Mouse (Mus musculus): ENCODE measurements around the gene Olfr1253. TPM values are rescaled to one million over a fixed set of nuclear protein-coding genes. Genes with fewer than 3 reads are reported as not detected.

The Olfr1253 gene
- not detected in 2 replicates for polyA plus RNA-seq (2015; fragmentation: Nextera tagmentation; extraction: Ambion mirVana)

DNA sequence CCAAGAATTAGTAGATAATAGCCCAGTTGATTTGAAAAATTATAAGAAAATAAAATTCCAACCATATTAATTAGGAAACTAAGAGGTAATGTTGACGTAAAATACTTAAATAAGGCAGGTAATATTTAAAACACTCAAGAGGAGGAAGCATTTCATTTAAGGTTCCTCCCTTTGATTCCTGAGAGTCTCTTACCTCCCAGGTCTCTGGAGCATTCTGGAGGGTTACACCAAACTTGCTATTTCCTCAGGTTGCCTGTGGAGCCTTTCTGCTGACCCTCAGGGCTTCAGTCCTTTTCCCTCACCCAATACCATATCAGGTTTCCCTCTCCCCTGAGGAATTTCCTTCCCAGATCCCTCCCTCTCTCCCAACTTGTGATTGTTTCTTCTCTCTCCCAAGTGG is at the start of gene Olfr1253:
Gene Olfr1253, minus strand, starts transcription at position 101 of the 400 bp plus-strand sequence.
- Histone ChIP-seq H3K4me3 (no peak within 1 kb of the TSS), H3K36me3 (no peaks in the 10 kb centered on the region), H3K27ac (no peak within 1 kb of the TSS), H3K9me3 (replicated peaks) (no peaks in the 10 kb centered on the region), H3K27me3 (no peaks in the 10 kb centered on the region), H3K4me1 (replicated peaks) (no peaks in the 10 kb centered on the region), H3K4me2 (no peak within 1 kb of the TSS), H3K9ac (no peak within 1 kb of the TSS)
- 68% methylated on average over 1 of the region's 1 CpGs for WGBS
- no peak for ATAC-seq (replicated peaks; ENCODE audit: insufficient number of reproducible peaks, insufficient read depth, low FRiP score, low read depth)

- WGBS: 86% methylated on average over 3 of the region's 3 CpGs
- Histone ChIP-seq H3K9me3 (replicated peaks) (no peaks in the 10 kb centered on the region), H3K4me3 (no peak overlapping the region), H3K27ac (no peak overlapping the region), H3K9ac (no peak overlapping the region), H3K4me1 (replicated peaks) (no peaks in the 10 kb centered on the region), H3K36me3 (no peaks in the 10 kb centered on the region), H3K4me2 (no peak overlapping the region), H3K27me3 (no peaks in the 10 kb centered on the region)
- no peak for ATAC-seq (replicated peaks; ENCODE audit: insufficient number of reproducible peaks, insufficient read depth, low FRiP score, low read depth)
Observed at GRCm38 (mm10) chr2:89799583-89799982, 42.7 kb upstream of the Olfr1253 start.

- no peaks in the 10 kb centered on the region for H3K9me3 ChIP-seq (replicated peaks)
- no peak within 1 kb of the TSS for H3K4me2 ChIP-seq
- no peak within 1 kb of the TSS for H3K27ac ChIP-seq
- H3K36me3 ChIP-seq: no peaks in the 10 kb centered on the region
- no peak within 1 kb of the TSS for H3K9ac ChIP-seq
- no peaks in the 10 kb centered on the region for H3K27me3 ChIP-seq
- ATAC-seq (replicated peaks; ENCODE audit: insufficient number of reproducible peaks, insufficient read depth, low FRiP score, low read depth): no peak
- H3K4me1 ChIP-seq (replicated peaks): no peaks in the 10 kb centered on the region
- H3K4me3 ChIP-seq: no peak within 1 kb of the TSS
Observed at GRCm38 (mm10) chr2:89793519-89793918, 36.6 kb upstream of the Olfr1253 start, which contains the start of gene Olfr1254. Olfr1254 (minus strand) TSS chr2:89793619.

GRCm38 (mm10) chr2:89724912-89725311 is 32.0 kb downstream of the Olfr1253 start, which contains the start of gene Olfr1252:
Olfr1252 (minus strand) TSS chr2:89725012.
- no peaks in the 10 kb centered on the region for H3K36me3 ChIP-seq
- H3K4me3 ChIP-seq: no peak within 1 kb of the TSS
- no peak within 1 kb of the TSS for H3K4me2 ChIP-seq
- H3K9ac ChIP-seq: no peak within 1 kb of the TSS
- H3K4me1 ChIP-seq (replicated peaks): no peaks in the 10 kb centered on the region
- no peak for ATAC-seq (replicated peaks; ENCODE audit: insufficient number of reproducible peaks, insufficient read depth, low FRiP score, low read depth)
- 20% methylated on average over 1 of the region's 1 CpGs for WGBS
- no peaks in the 10 kb centered on the region for H3K27me3 ChIP-seq
- H3K27ac ChIP-seq: no peak within 1 kb of the TSS
- H3K9me3 ChIP-seq (replicated peaks): no peaks in the 10 kb centered on the region

Other genes starting within 250 kb of the Olfr1253 start
- gene Olfr1243, start 225.6 kb downstream of the Olfr1253 start, polyA plus RNA-seq (2015; fragmentation: Nextera tagmentation; extraction: Ambion mirVana): not detected in 2 replicates
- not detected in 2 replicates for gene Olfr1245, start 178.6 kb downstream of the Olfr1253 start, polyA plus RNA-seq (2015; fragmentation: Nextera tagmentation; extraction: Ambion mirVana)
- not detected in 2 replicates for gene Olfr1246, start 163.9 kb downstream of the Olfr1253 start, polyA plus RNA-seq (2015; fragmentation: Nextera tagmentation; extraction: Ambion mirVana)
- not detected in 2 replicates for gene Olfr1247, start 143.0 kb downstream of the Olfr1253 start, polyA plus RNA-seq (2015; fragmentation: Nextera tagmentation; extraction: Ambion mirVana)
- not detected in 2 replicates for gene Olfr1248, start 138.8 kb downstream of the Olfr1253 start, polyA plus RNA-seq (2015; fragmentation: Nextera tagmentation; extraction: Ambion mirVana)
- not detected in 2 replicates for gene Olfr1249, start 122.1 kb downstream of the Olfr1253 start, polyA plus RNA-seq (2015; fragmentation: Nextera tagmentation; extraction: Ambion mirVana)
- not detected in 2 replicates for gene Olfr1250, start 95.6 kb downstream of the Olfr1253 start, polyA plus RNA-seq (2015; fragmentation: Nextera tagmentation; extraction: Ambion mirVana)
- gene Olfr1251, start 85.2 kb downstream of the Olfr1253 start, polyA plus RNA-seq (2015; fragmentation: Nextera tagmentation; extraction: Ambion mirVana): not detected in 2 replicates
- gene Olfr1252, start 32.1 kb downstream of the Olfr1253 start, polyA plus RNA-seq (2015; fragmentation: Nextera tagmentation; extraction: Ambion mirVana): not detected in 2 replicates
- not detected in 2 replicates for gene Olfr1254, start 36.5 kb upstream of the Olfr1253 start, polyA plus RNA-seq (2015; fragmentation: Nextera tagmentation; extraction: Ambion mirVana)
- not detected in 2 replicates for gene Olfr1255, start 55.0 kb upstream of the Olfr1253 start, polyA plus RNA-seq (2015; fragmentation: Nextera tagmentation; extraction: Ambion mirVana)
- gene Olfr1256, start 84.5 kb upstream of the Olfr1253 start, polyA plus RNA-seq (2015; fragmentation: Nextera tagmentation; extraction: Ambion mirVana): not detected in 2 replicates
- gene Olfr48, start 91.1 kb upstream of the Olfr1253 start, polyA plus RNA-seq (2015; fragmentation: Nextera tagmentation; extraction: Ambion mirVana): not detected in 2 replicates
- gene Olfr1257, start 121.3 kb upstream of the Olfr1253 start, polyA plus RNA-seq (2015; fragmentation: Nextera tagmentation; extraction: Ambion mirVana): not detected in 2 replicates
- gene Olfr1258, start 170.2 kb upstream of the Olfr1253 start, polyA plus RNA-seq (2015; fragmentation: Nextera tagmentation; extraction: Ambion mirVana): not detected in 2 replicates
- not detected in 2 replicates for gene Olfr1259, start 191.6 kb upstream of the Olfr1253 start, polyA plus RNA-seq (2015; fragmentation: Nextera tagmentation; extraction: Ambion mirVana)
- not detected in 2 replicates for gene Olfr1260, start 217.2 kb upstream of the Olfr1253 start, polyA plus RNA-seq (2015; fragmentation: Nextera tagmentation; extraction: Ambion mirVana)
- not detected in 2 replicates for gene Olfr1261, start 234.1 kb upstream of the Olfr1253 start, polyA plus RNA-seq (2015; fragmentation: Nextera tagmentation; extraction: Ambion mirVana)
- gene Olfr1262, start 243.1 kb upstream of the Olfr1253 start, polyA plus RNA-seq (2015; fragmentation: Nextera tagmentation; extraction: Ambion mirVana): not detected in 2 replicates

All from heart, embryonic 15.5 days (tissue).